Mouse (Mus musculus): ENCODE data around the gene Otub2. TPM values are rescaled to one million over a fixed set of nuclear protein-coding genes. Genes with fewer than 3 reads are reported as not detected.

Otub2 gene
- total RNA-seq (2014; fragmentation: Nextera tagmentation) = 18.9 and 25.2 TPM in 2 replicates
- total RNA-seq (2017) = 15.2 and 18.1 TPM in 2 replicates
- 4.6 and 5.2 TPM in 2 replicates for polyA plus RNA-seq (2012)

DNA sequence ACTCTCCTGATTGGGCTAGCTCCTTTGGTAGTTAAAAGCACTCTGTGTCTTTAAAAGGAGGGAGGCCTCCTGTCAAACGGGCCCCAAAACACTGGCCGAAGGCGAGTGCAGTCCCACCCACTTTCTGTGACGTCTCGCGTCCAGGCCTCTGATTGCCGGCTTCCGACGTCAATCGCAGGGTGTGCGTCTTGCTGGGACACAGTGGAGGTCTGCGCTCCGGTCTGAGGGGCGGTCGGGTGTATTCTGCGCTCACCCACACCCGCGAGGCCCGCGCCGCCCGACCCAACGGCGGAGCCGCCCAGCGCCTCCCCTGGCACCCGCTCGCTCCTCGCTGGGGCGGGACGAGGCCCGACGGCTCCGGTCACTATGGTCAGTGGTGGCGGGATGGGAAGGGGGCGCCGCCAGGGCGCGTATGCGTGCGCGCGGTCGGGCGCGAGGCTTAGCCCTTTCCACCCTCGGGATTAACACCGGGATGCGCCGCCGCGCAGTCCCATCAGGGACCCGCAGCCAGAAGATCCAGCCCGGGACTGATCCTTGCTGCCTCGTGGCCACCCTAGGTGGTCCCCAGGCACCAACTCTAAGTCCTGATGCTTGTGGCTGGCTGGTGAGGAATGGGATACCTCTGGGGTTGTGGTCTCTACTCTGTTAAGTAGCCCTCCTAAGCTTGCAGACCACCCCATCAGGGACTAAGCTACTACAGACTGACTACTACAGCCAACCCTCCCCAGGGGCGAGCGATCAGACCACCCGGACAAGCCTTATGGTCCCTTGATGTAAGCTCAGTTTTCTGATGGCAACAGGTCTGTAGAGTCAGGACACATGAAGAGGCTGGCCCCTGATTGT, at the start of gene Otub2:
Gene Otub2 (plus strand): TSS at position 178 of the 843 bp plus-strand sequence.
- no peak for TF ChIP-seq GATA1 (IDR thresholded peaks at IDR 0.05; ENCODE audit: borderline replicate concordance, low read length)
- no peak for TF ChIP-seq CTCF (IDR thresholded peaks at IDR 0.05; ENCODE audit: low read depth, low read length)
- no peak for TF ChIP-seq TAL1 (conservative IDR thresholded peaks at IDR 0.05; ENCODE audit: low read depth, low read length)
- TF ChIP-seq POLR2AphosphoS5 (IDR thresholded peaks at IDR 0.05; ENCODE audit: insufficient replicate concordance, low read depth, low read length) = no peak
- TF ChIP-seq GATA2 (IDR thresholded peaks at IDR 0.05; ENCODE audit: borderline replicate concordance, low read depth, low read length) = no peak
- Histone ChIP-seq H3K27me3 (ENCODE audit: insufficient read depth, low read length) (no peaks in the 10 kb centered on the region), H3K4me1 (ENCODE audit: insufficient read depth, low read depth, low read length) (peaks cover 76% of the 10 kb centered on the region), H3K36me3 (replicated peaks) (peaks cover 29% of the 10 kb centered on the region), H3K9me3 (replicated peaks) (no peaks in the 10 kb centered on the region), H3K4me3 (ENCODE audit: low read depth, low read length) (peak within 1 kb of the TSS; percentile 83)
- DNase-seq (ENCODE audit: low spot score) (peak; percentile 98), ATAC-seq (ENCODE audit: extremely low read depth, insufficient number of reproducible peaks, low FRiP score, poor library complexity, severe bottlenecking) (peak; percentile 89)

DNA sequence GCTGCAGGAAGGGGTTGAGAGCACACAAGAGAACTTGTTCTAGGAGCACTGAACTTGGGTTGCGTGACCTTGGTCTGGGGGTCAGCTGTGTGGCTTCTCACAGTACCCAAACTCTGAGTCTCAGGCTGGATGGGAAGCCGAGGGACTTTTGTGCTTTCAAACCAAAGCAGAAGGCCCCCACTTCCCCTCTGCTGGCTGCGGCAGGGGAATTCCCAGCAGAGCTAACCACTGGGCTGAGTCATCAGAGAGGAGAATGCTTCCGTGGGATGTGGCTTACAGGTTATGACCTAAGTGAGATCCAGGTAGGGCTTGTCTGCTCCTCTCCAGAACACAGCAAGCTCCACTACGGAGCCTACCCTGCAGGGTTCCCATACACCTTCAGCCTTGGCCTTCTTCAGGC, 47.3 kb upstream of the Otub2 start:
- DNase-seq (ENCODE audit: low spot score) (no peak), ATAC-seq (ENCODE audit: extremely low read depth, insufficient number of reproducible peaks, low FRiP score, poor library complexity, severe bottlenecking) (no peak)
- TF ChIP-seq POLR2AphosphoS5 (IDR thresholded peaks at IDR 0.05; ENCODE audit: insufficient replicate concordance, low read depth, low read length) (no peak), GATA2 (IDR thresholded peaks at IDR 0.05; ENCODE audit: borderline replicate concordance, low read depth, low read length) (no peak), CTCF (IDR thresholded peaks at IDR 0.05; ENCODE audit: low read depth, low read length) (no peak), TAL1 (conservative IDR thresholded peaks at IDR 0.05; ENCODE audit: low read depth, low read length) (no peak), GATA1 (IDR thresholded peaks at IDR 0.05; ENCODE audit: borderline replicate concordance, low read length) (no peak)
- H3K27me3 ChIP-seq (ENCODE audit: insufficient read depth, low read length) = peaks cover 3% of the 10 kb centered on the region; the same call in 1 of the 2 replicates
- H3K9me3 ChIP-seq (replicated peaks) = peaks cover 9% of the 10 kb centered on the region; the same call in 1 of the 2 replicates
- H3K4me1 ChIP-seq (ENCODE audit: insufficient read depth, low read depth, low read length) = no peaks in the 10 kb centered on the region
- H3K36me3 ChIP-seq (replicated peaks) = no peaks in the 10 kb centered on the region
- H3K4me3 ChIP-seq (ENCODE audit: low read depth, low read length) = no peak overlapping the region

- no peaks in the 10 kb centered on the region for H3K9me3 ChIP-seq (replicated peaks)
- no peaks in the 10 kb centered on the region; the same call in 1 of the 2 replicates for H3K4me1 ChIP-seq (ENCODE audit: insufficient read depth, low read depth, low read length)
- peak; percentile 48 for ATAC-seq (ENCODE audit: extremely low read depth, insufficient number of reproducible peaks, low FRiP score, poor library complexity, severe bottlenecking)
- no peaks in the 10 kb centered on the region for H3K36me3 ChIP-seq (replicated peaks)
- no peak for DNase-seq (ENCODE audit: low spot score)
- no peak overlapping the region for H3K4me3 ChIP-seq (ENCODE audit: low read depth, low read length)
- TF ChIP-seq POLR2AphosphoS5 (IDR thresholded peaks at IDR 0.05; ENCODE audit: insufficient replicate concordance, low read depth, low read length) (no peak), TAL1 (conservative IDR thresholded peaks at IDR 0.05; ENCODE audit: low read depth, low read length) (no peak), CTCF (IDR thresholded peaks at IDR 0.05; ENCODE audit: low read depth, low read length) (no peak), GATA2 (IDR thresholded peaks at IDR 0.05; ENCODE audit: borderline replicate concordance, low read depth, low read length) (no peak), GATA1 (IDR thresholded peaks at IDR 0.05; ENCODE audit: borderline replicate concordance, low read length) (no peak)
- H3K27me3 ChIP-seq (ENCODE audit: insufficient read depth, low read length) = peaks cover 8% of the 10 kb centered on the region; the same call in 1 of the 2 replicates
These were observed 45.0 kb upstream of the Otub2 start for GRCm38 (mm10) chr12:103343456-103343855.

GRCm38 (mm10) chr12:103344934-103345333, 43.5 kb upstream of the Otub2 start:
- DNase-seq (ENCODE audit: low spot score) (no peak), ATAC-seq (ENCODE audit: extremely low read depth, insufficient number of reproducible peaks, low FRiP score, poor library complexity, severe bottlenecking) (no peak)
- TF ChIP-seq GATA1 (IDR thresholded peaks at IDR 0.05; ENCODE audit: borderline replicate concordance, low read length) (no peak), GATA2 (IDR thresholded peaks at IDR 0.05; ENCODE audit: borderline replicate concordance, low read depth, low read length) (no peak), TAL1 (conservative IDR thresholded peaks at IDR 0.05; ENCODE audit: low read depth, low read length) (no peak), CTCF (IDR thresholded peaks at IDR 0.05; ENCODE audit: low read depth, low read length) (no peak), POLR2AphosphoS5 (IDR thresholded peaks at IDR 0.05; ENCODE audit: insufficient replicate concordance, low read depth, low read length) (no peak)
- Histone ChIP-seq H3K4me1 (ENCODE audit: insufficient read depth, low read depth, low read length) (no peaks in the 10 kb centered on the region; the same call in 1 of the 2 replicates), H3K4me3 (ENCODE audit: low read depth, low read length) (no peak overlapping the region), H3K36me3 (replicated peaks) (no peaks in the 10 kb centered on the region), H3K27me3 (ENCODE audit: insufficient read depth, low read length) (peaks cover 8% of the 10 kb centered on the region; the same call in 1 of the 2 replicates), H3K9me3 (replicated peaks) (no peaks in the 10 kb centered on the region)

- DNase-seq (ENCODE audit: low spot score) = no peak
- ATAC-seq (ENCODE audit: extremely low read depth, insufficient number of reproducible peaks, low FRiP score, poor library complexity, severe bottlenecking) = no peak
- Histone ChIP-seq H3K36me3 (replicated peaks) (no peaks in the 10 kb centered on the region), H3K4me1 (ENCODE audit: insufficient read depth, low read depth, low read length) (no peaks in the 10 kb centered on the region; the same call in 1 of the 2 replicates), H3K4me3 (ENCODE audit: low read depth, low read length) (no peak overlapping the region), H3K27me3 (ENCODE audit: insufficient read depth, low read length) (peaks cover 8% of the 10 kb centered on the region; the same call in 1 of the 2 replicates), H3K9me3 (replicated peaks) (no peaks in the 10 kb centered on the region)
- no peak for TF ChIP-seq POLR2AphosphoS5 (IDR thresholded peaks at IDR 0.05; ENCODE audit: insufficient replicate concordance, low read depth, low read length)
- no peak for TF ChIP-seq TAL1 (conservative IDR thresholded peaks at IDR 0.05; ENCODE audit: low read depth, low read length)
- TF ChIP-seq GATA2 (IDR thresholded peaks at IDR 0.05; ENCODE audit: borderline replicate concordance, low read depth, low read length) = no peak
- no peak for TF ChIP-seq CTCF (IDR thresholded peaks at IDR 0.05; ENCODE audit: low read depth, low read length)
- TF ChIP-seq GATA1 (IDR thresholded peaks at IDR 0.05; ENCODE audit: borderline replicate concordance, low read length) = no peak
These were observed 41.5 kb upstream of the Otub2 start for GRCm38 (mm10) chr12:103346945-103347344.

DNA sequence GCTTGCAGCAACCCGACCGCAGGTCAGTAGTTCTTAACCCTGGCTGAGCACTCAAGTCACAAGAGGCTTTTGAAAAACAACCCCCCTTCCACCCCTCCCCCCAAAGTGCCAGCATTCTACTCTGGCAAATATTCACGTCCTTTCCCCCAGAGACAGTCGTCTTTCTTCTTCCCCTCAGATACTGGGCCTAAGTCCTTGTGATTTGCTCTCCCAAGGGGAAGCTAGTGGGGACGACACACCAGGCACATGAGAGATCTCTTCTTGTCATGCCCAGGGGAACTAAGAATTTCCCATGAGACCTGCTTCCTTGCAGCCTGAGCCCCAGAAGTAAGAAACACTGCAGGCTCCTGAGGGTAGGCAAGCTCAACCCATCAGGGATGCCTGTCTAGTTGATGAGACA, 41.1 kb upstream of the Otub2 start:
- Histone ChIP-seq H3K4me3 (ENCODE audit: low read depth, low read length) (no peak overlapping the region), H3K9me3 (replicated peaks) (no peaks in the 10 kb centered on the region), H3K27me3 (ENCODE audit: insufficient read depth, low read length) (peaks cover 8% of the 10 kb centered on the region; the same call in 1 of the 2 replicates), H3K36me3 (replicated peaks) (no peaks in the 10 kb centered on the region), H3K4me1 (ENCODE audit: insufficient read depth, low read depth, low read length) (no peaks in the 10 kb centered on the region; the same call in 1 of the 2 replicates)
- DNase-seq (ENCODE audit: low spot score) (no peak), ATAC-seq (ENCODE audit: extremely low read depth, insufficient number of reproducible peaks, low FRiP score, poor library complexity, severe bottlenecking) (no peak)
- no peak for TF ChIP-seq CTCF (IDR thresholded peaks at IDR 0.05; ENCODE audit: low read depth, low read length)
- no peak for TF ChIP-seq TAL1 (conservative IDR thresholded peaks at IDR 0.05; ENCODE audit: low read depth, low read length)
- no peak for TF ChIP-seq GATA1 (IDR thresholded peaks at IDR 0.05; ENCODE audit: borderline replicate concordance, low read length)
- no peak for TF ChIP-seq GATA2 (IDR thresholded peaks at IDR 0.05; ENCODE audit: borderline replicate concordance, low read depth, low read length)
- TF ChIP-seq POLR2AphosphoS5 (IDR thresholded peaks at IDR 0.05; ENCODE audit: insufficient replicate concordance, low read depth, low read length) = no peak

All from G1E (cell line).